ENCODE assay signal across 11 mouse cellular contexts in genomic region chr19:27599639-27600308, GRCm38 (mm10).
DNase-seq lines count a peak whose midpoint lies in the region; ATAC-seq and TF ChIP-seq lines count a peak whose summit lies in the region.
"Had no signal": no experiment of that assay in that cellular context is flagged by ENCODE, and none has a peak within 500 bp of the region (broad histone marks: within the 10 kb centered on the region; RNA-seq: fewer than 3 reads in every experiment).

No protein-coding gene starts in this region.

- WGBS in neural tube, embryonic 13.5 days: 37% methylated on average over 10 of the region's 10 CpGs
- 26% methylated on average over 10 of the region's 10 CpGs for WGBS in forebrain, postnatal 0 days

- no peaks in the 10 kb centered on the region for H3K36me3 ChIP-seq in neural tube, embryonic 13.5 days
- no peaks in the 10 kb centered on the region for H3K36me3 ChIP-seq in forebrain, postnatal 0 days (ENCODE audit: insufficient read depth)
- H3K36me3 ChIP-seq: neural tube, embryonic 12.5 days had no signal

- TF ChIP-seq CTCF in forebrain, postnatal 0 days (IDR thresholded peaks at IDR 0.05; ENCODE audit: low read depth): no peak

- peak overlapping the region; percentile 34; the same call in 1 of the 2 replicates for H3K27ac ChIP-seq in neural tube, embryonic 13.5 days (replicated peaks)
- peak overlapping the region; percentile 42 for H3K27ac ChIP-seq in forebrain, postnatal 0 days (ENCODE audit: low read depth, low read length)
- H3K27ac ChIP-seq: neural tube, embryonic 12.5 days had no signal

- H3K4me1 ChIP-seq in neural tube, embryonic 13.5 days (replicated peaks): peaks cover 19% of the 10 kb centered on the region
- H3K4me1 ChIP-seq in forebrain, postnatal 0 days (ENCODE audit: insufficient read depth): peaks cover 7% of the 10 kb centered on the region; the same call in 1 of the 2 replicates
- H3K4me1 ChIP-seq: neural tube, embryonic 12.5 days had no signal

- DNase-seq in neural tube, embryonic 10.5 days (ENCODE audit: extremely low spot score, low spot score): no peak
- DNase-seq in forebrain, postnatal 0 days: peak; percentile 83
- DNase-seq in left cerebral cortex, postnatal 36 days (ENCODE audit: low spot score in 2 of 2): peak; percentile 39 to 41
- no peak for DNase-seq in urinary bladder, adult 18-20 months (ENCODE audit: low spot score in 2 of 2)
- no peak for DNase-seq in kidney, postnatal 36 days
- DNase-seq in ovary, postnatal 10 days (ENCODE audit: low spot score): no peak
- DNase-seq: heart, adult 18-20 months; kidney, adult 8-10 months had no signal

- no peaks in the 10 kb centered on the region for H3K27me3 ChIP-seq in neural tube, embryonic 13.5 days
- H3K27me3 ChIP-seq in forebrain, postnatal 0 days (ENCODE audit: insufficient read depth, low read length): no peaks in the 10 kb centered on the region
- H3K27me3 ChIP-seq: neural tube, embryonic 12.5 days had no signal

- intact Hi-C loops in left cerebral cortex, postnatal 36 days (cut with DNase I): no loop called here

- peak; percentile 49; the same call in 1 of the 2 replicates for ATAC-seq in neural tube, embryonic 13.5 days (ENCODE audit: low read depth)
- peak; percentile 78 for ATAC-seq in forebrain, postnatal 0 days
- ATAC-seq: Patski had no signal

- no peak overlapping the region for H3K9ac ChIP-seq in neural tube, embryonic 13.5 days
- H3K9ac ChIP-seq in forebrain, postnatal 0 days: no peak overlapping the region
- H3K9ac ChIP-seq: neural tube, embryonic 12.5 days had no signal

- H3K4me2 ChIP-seq in neural tube, embryonic 13.5 days: 0 out of 2 replicates have a peak overlapping the region, but pooled peaks have one; percentile 11
- no peak overlapping the region for H3K4me2 ChIP-seq in forebrain, postnatal 0 days (ENCODE audit: low read depth)
- H3K4me2 ChIP-seq: neural tube, embryonic 12.5 days had no signal

- H3K9me3 ChIP-seq in neural tube, embryonic 13.5 days: no peaks in the 10 kb centered on the region
- no peaks in the 10 kb centered on the region for H3K9me3 ChIP-seq in forebrain, postnatal 0 days (ENCODE audit: low read length)
- H3K9me3 ChIP-seq: neural tube, embryonic 12.5 days had no signal

- H3K4me3 ChIP-seq in neural tube, embryonic 13.5 days: no peak overlapping the region
- H3K4me3 ChIP-seq in forebrain, postnatal 0 days (ENCODE audit: low read depth, low read length): no peak overlapping the region
- H3K4me3 ChIP-seq: neural tube, embryonic 12.5 days had no signal

Comparison
In these comparisons a context has a peak if more than half of its experiments do, and no peak if none do; other contexts are left out.
1. DNase-seq: peak in forebrain, postnatal 0 days (single experiment) and left cerebral cortex, postnatal 36 days (2 of 2); none in neural tube, embryonic 10.5 days (single experiment), urinary bladder, adult 18-20 months (0 of 2), kidney, postnatal 36 days (0 of 2) and ovary, postnatal 10 days (single experiment).